Mouse (Mus musculus) C2C12 (cell line): Measurements from ENCODE around the gene Paqr5.

Source experiments
- CEBPB ChIP-seq: IDR thresholded peaks from one replicate; pipeline ENCODE4 v1.6.1; 2011; ENCODE audit warnings: low read depth, mild to moderate bottlenecking, control low read depth, moderate library complexity
- CTCF ChIP-seq: IDR thresholded peaks from one replicate; pipeline ENCODE4 v1.5.1; 2011; ENCODE audit not compliant: control insufficient read depth, insufficient read depth, insufficient read length
- FOSL1 ChIP-seq: IDR thresholded peaks from one replicate; pipeline ENCODE4 v1.8.0; 2011; ENCODE audit warnings: mild to moderate bottlenecking, low read length; ENCODE audit not compliant: poor library complexity, insufficient read depth, severe bottlenecking
- MAX ChIP-seq: IDR thresholded peaks from one replicate; pipeline ENCODE4 v1.6.1; 2011; ENCODE audit warnings: mild to moderate bottlenecking, control low read depth
- MYOD1 ChIP-seq: IDR thresholded peaks from one replicate; pipeline ENCODE4 v1.6.1; 2011; ENCODE audit warnings: low read depth; ENCODE audit not compliant: control insufficient read depth, insufficient read length
- MYOG ChIP-seq: IDR thresholded peaks from one replicate; pipeline ENCODE4 v1.6.1; 2011; ENCODE audit not compliant: control insufficient read depth, insufficient read length; ENCODE audit errors: extremely low read depth
- USF1 ChIP-seq: IDR thresholded peaks from one replicate; pipeline ENCODE4 v1.6.1; 2011; ENCODE audit warnings: low read depth, mild to moderate bottlenecking, control low read depth, moderate library complexity

DNA sequence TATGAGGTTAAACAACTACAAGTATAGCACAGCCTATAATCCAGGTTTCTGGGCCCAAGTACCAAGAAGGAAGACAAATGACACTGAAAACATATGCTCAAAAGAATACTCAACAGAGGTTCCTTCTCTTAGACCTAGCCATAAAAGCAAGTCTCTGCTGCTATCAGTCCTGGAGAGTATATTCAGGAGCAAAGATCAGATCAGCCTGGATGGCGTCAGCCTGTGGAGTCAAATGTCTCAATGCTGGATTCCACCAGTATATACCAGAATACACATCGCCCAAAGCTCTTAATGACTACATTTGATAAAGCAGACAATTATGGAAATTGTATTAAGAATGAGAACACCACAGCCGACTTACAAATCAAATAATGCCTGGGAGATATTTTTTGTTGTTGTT, 35.6 kb upstream of the Paqr5 start:
- no peak for TF ChIP-seq CTCF
- TF ChIP-seq MYOD1, result no peak
- no peak for TF ChIP-seq CEBPB
- no peak for TF ChIP-seq MYOG
- no peak for TF ChIP-seq MAX
- no peak for TF ChIP-seq USF1
- no peak for TF ChIP-seq FOSL1
